Mouse (Mus musculus) heart, embryonic 11.5 days (tissue): Measurements from ENCODE around the gene Lama2. TPM values are rescaled to one million over a fixed set of nuclear protein-coding genes. Genes with fewer than 3 reads are reported as not detected.

Experiments
- ATAC-seq: fragments of 200-750 bp; cut with Nextera tagmentation; replicated peaks from 2 replicates; pipeline ENCODE4 v1.8.0; 2017; ENCODE audit warnings: moderate library complexity; ENCODE audit not compliant: insufficient number of reproducible peaks, low FRiP score, low TSS enrichment
- H3K27ac ChIP-seq: fragments of 300-500 bp; sonication (generic); 2 replicates; pipeline ENCODE4 v1.5.1; 2014; ENCODE audit warnings: mild to moderate bottlenecking, low read depth, low read length
- H3K27me3 ChIP-seq: fragments of 300-500 bp; sonication (generic); 2 replicates; pipeline ENCODE4 v1.6.1; 2014; ENCODE audit warnings: mild to moderate bottlenecking, low read length, mixed read lengths; ENCODE audit not compliant: control insufficient read depth, insufficient read depth
- H3K36me3 ChIP-seq: fragments of 300-500 bp; sonication (generic); 2 replicates; pipeline ENCODE4 v1.6.1; 2014; ENCODE audit warnings: mild to moderate bottlenecking, low read length, moderate library complexity, mixed read lengths; ENCODE audit not compliant: control insufficient read depth, insufficient read depth
- H3K4me1 ChIP-seq: fragments of 300-500 bp; sonication (generic); 2 replicates; pipeline ENCODE4 v1.6.1; 2014; ENCODE audit warnings: low read length; ENCODE audit not compliant: control insufficient read depth, insufficient read depth
- H3K4me2 ChIP-seq: fragments of 300-500 bp; sonication (generic); 2 replicates; pipeline ENCODE4 v1.6.1; 2014; ENCODE audit warnings: mild to moderate bottlenecking, moderate library complexity
- H3K4me3 ChIP-seq: fragments of 300-500 bp; sonication (generic); 2 replicates; pipeline ENCODE4 v1.5.1; 2014; ENCODE audit warnings: low read depth, low read length
- H3K9ac ChIP-seq: fragments of 300-500 bp; sonication (generic); 2 replicates; pipeline ENCODE4 v1.6.1; 2014; ENCODE audit warnings: mild to moderate bottlenecking, low read depth, low read length, moderate library complexity
- H3K9me3 ChIP-seq: fragments of 300-500 bp; sonication (generic); replicated peaks from 2 replicates; pipeline ENCODE4 v1.6.1; 2016; ENCODE audit warnings: low read length; ENCODE audit not compliant: control insufficient read depth
- WGBS: fragments of 180-500 bp; shearing (Covaris S2); extraction: QIAGEN DNeasy Blood & Tissue Kit; methylation state at CpG from one replicate; pipeline ENCODE4 v1.1.7; 2014; ENCODE audit not compliant: insufficient replicate concordance; 5-methylcytosine and 5-hydroxymethylcytosine counted together
- polyA plus RNA-seq: library from polyadenylated mRNA; unstranded; fragments of >200 nt; fragmentation: Nextera tagmentation; extraction: Ambion mirVana; gene quantifications from 2 replicates; pipeline ENCODE4 v1.2.1, GENCODE M21; 2014

Gene Lama2
- polyA plus RNA-seq, 1 experiment from 2014 or later: 17.0 TPM

GRCm38 (mm10) chr10:27127454-27127853, 492.1 kb downstream of the Lama2 start:
- H3K9me3 ChIP-seq: no peaks in the 10 kb centered on the region
- H3K27me3 ChIP-seq: no peaks in the 10 kb centered on the region
- H3K4me3 ChIP-seq: no peak overlapping the region
- no peak overlapping the region for H3K27ac ChIP-seq
- no peaks in the 10 kb centered on the region for H3K36me3 ChIP-seq
- 71% methylated on average over 2 of the region's 2 CpGs for WGBS
- no peak overlapping the region for H3K4me2 ChIP-seq
- 0 out of 2 replicates have a peak, but pooled peaks cover 3% of the 10 kb centered on the region for H3K4me1 ChIP-seq
- no peak overlapping the region for H3K9ac ChIP-seq
- ATAC-seq: no peak

GRCm38 (mm10) chr10:27123763-27124162, 495.8 kb downstream of the Lama2 start:
- Histone ChIP-seq H3K27me3 (no peaks in the 10 kb centered on the region), H3K4me2 (no peak overlapping the region), H3K9ac (no peak overlapping the region), H3K9me3 (no peaks in the 10 kb centered on the region), H3K36me3 (no peaks in the 10 kb centered on the region), H3K4me3 (no peak overlapping the region), H3K4me1 (0 out of 2 replicates have a peak, but pooled peaks cover 3% of the 10 kb centered on the region), H3K27ac (no peak overlapping the region)
- 77% methylated on average over 5 of the region's 5 CpGs for WGBS
- no peak for ATAC-seq

GRCm38 (mm10) chr10:27117815-27118214, 501.7 kb downstream of the Lama2 start:
- Histone ChIP-seq H3K27me3 (no peaks in the 10 kb centered on the region), H3K4me1 (no peaks in the 10 kb centered on the region), H3K4me3 (no peak overlapping the region), H3K4me2 (no peak overlapping the region), H3K9me3 (no peaks in the 10 kb centered on the region), H3K27ac (no peak overlapping the region), H3K36me3 (no peaks in the 10 kb centered on the region), H3K9ac (no peak overlapping the region)
- ATAC-seq: no peak
- 76% methylated on average over 3 of the region's 3 CpGs for WGBS

GRCm38 (mm10) chr10:27116938-27117647, 502.5 kb downstream of the Lama2 start:
- 79% methylated on average over 2 of the region's 2 CpGs for WGBS
- Histone ChIP-seq H3K4me1 (no peaks in the 10 kb centered on the region), H3K9me3 (no peaks in the 10 kb centered on the region), H3K4me3 (no peak overlapping the region), H3K36me3 (no peaks in the 10 kb centered on the region), H3K27me3 (no peaks in the 10 kb centered on the region), H3K27ac (no peak overlapping the region), H3K4me2 (no peak overlapping the region), H3K9ac (no peak overlapping the region)
- ATAC-seq: no peak

- H3K9me3 ChIP-seq: no peaks in the 10 kb centered on the region
- H3K36me3 ChIP-seq: no peaks in the 10 kb centered on the region
- ATAC-seq: no peak
- no peak overlapping the region for H3K9ac ChIP-seq
- WGBS: 78% methylated on average over 3 of the region's 3 CpGs
- no peaks in the 10 kb centered on the region for H3K27me3 ChIP-seq
- no peaks in the 10 kb centered on the region for H3K4me1 ChIP-seq
- no peak overlapping the region for H3K4me2 ChIP-seq
- no peak overlapping the region for H3K4me3 ChIP-seq
- H3K27ac ChIP-seq: no peak overlapping the region
Measured at GRCm38 (mm10) chr10:27114131-27114530, 505.4 kb downstream of the Lama2 start.

- 73% methylated on average over 5 of the region's 5 CpGs for WGBS
- H3K9ac ChIP-seq: no peak overlapping the region
- H3K4me1 ChIP-seq: no peaks in the 10 kb centered on the region
- no peak overlapping the region for H3K27ac ChIP-seq
- no peaks in the 10 kb centered on the region for H3K9me3 ChIP-seq
- no peak overlapping the region for H3K4me2 ChIP-seq
- no peak for ATAC-seq
- no peak overlapping the region for H3K4me3 ChIP-seq
- H3K27me3 ChIP-seq: no peaks in the 10 kb centered on the region
- no peaks in the 10 kb centered on the region for H3K36me3 ChIP-seq
Measured at GRCm38 (mm10) chr10:27103811-27104210, 515.7 kb downstream of the Lama2 start.

- no peaks in the 10 kb centered on the region for H3K4me1 ChIP-seq
- 79% methylated on average over 3 of the region's 3 CpGs for WGBS
- no peak overlapping the region for H3K9ac ChIP-seq
- H3K27ac ChIP-seq: no peak overlapping the region
- H3K36me3 ChIP-seq: no peaks in the 10 kb centered on the region
- H3K27me3 ChIP-seq: no peaks in the 10 kb centered on the region
- H3K4me2 ChIP-seq: no peak overlapping the region
- no peak overlapping the region for H3K4me3 ChIP-seq
- no peaks in the 10 kb centered on the region for H3K9me3 ChIP-seq
- ATAC-seq: no peak
Measured at GRCm38 (mm10) chr10:27101800-27102353, 517.7 kb downstream of the Lama2 start.

GRCm38 (mm10) chr10:27077113-27077512, 542.4 kb downstream of the Lama2 start:
- ATAC-seq: no peak
- Histone ChIP-seq H3K27me3 (no peaks in the 10 kb centered on the region), H3K9ac (no peak overlapping the region), H3K27ac (no peak overlapping the region), H3K36me3 (no peaks in the 10 kb centered on the region), H3K4me2 (no peak overlapping the region), H3K4me1 (no peaks in the 10 kb centered on the region), H3K4me3 (no peak overlapping the region), H3K9me3 (no peaks in the 10 kb centered on the region)
- 79% methylated on average over 2 of the region's 2 CpGs for WGBS
